Mouse (Mus musculus) frontal cortex, postnatal 14 days (tissue): ENCODE measurements at regions not wholly inside any gene's neighbourhood (a gene's known extent, or its start where the extent isn't known, plus 50 kb on each side); places are given as distances from the start of the nearest gene placed in this dataset.

Experiments used
- DNase-seq, 2 experiments: peaks; one replicate each; pipeline ENCODE4 v3.0.0; 2022; ENCODE audit warnings: low spot score in 2 of 2

- DNase-seq: no peak
These were observed 747.8 kb downstream of the Slitrk6 start for GRCm38 (mm10) chr14:110007159-110007558.

GRCm38 (mm10) chr14:109985026-109985425 is 769.9 kb downstream of the Slitrk6 start:
- no peak for DNase-seq

DNA sequence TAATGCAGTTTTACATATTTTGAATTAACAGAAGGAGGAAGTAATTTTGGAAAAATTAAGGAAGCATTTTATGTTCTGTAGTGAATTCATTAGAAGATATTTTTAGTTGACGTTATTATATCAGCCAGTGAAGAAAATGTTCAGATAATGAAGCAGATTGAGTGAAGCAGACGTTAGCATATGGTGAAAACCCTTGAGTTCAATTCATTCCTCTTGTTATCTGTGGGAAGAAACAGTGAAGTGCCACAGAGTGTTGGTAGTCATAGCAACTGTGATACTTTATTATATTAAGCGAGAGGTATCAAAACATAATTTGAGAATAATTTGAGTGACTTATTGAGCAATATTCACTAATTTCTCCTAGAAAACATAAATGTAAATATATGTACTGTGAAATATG is 796.9 kb downstream of the Slitrk6 start:
- DNase-seq: no peak

DNA sequence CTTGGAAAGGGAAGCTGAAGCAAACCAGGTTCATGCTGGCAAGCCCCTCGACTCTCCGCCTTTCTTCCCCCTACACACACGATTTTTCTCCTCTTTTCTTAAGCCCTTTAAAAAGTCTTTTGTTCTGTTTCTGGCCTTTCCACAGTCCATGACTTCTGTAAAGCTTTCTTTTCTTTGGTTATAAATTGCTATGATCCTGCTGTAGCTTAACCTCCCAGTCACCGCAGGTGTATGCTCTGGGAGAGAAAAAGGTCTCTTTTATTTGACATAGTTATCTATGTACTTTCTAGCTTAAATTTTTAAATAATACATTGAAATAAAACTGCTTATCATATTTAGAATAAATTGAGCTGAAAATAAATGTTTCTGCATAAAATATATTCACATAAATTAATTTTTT is 813.0 kb downstream of the Slitrk6 start:
- DNase-seq: no peak

DNA sequence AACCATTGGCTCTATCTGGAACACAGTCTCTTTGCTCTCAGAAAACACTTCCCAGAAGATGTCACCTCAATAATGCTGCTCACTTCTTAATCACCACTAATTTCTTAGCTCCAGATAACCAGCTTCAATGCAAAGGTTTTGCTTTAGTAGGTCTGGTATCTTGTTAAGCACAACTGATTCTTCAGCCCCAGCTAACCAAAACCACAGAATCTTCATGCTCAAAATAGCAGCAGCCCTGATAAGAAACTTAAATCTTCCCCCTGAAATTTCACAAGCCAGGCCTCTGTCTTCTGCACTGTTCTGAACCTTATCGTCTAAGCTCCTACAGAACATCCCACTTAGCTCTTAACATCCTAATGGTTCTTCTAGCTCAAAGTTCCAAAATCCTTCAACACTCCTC is 813.8 kb downstream of the Slitrk6 start:
- no peak for DNase-seq

- no peak for DNase-seq
These were observed 817.5 kb downstream of the Slitrk6 start for GRCm38 (mm10) chr14:109937432-109937831.

- DNase-seq: no peak
These were observed 826.0 kb downstream of the Slitrk6 start for GRCm38 (mm10) chr14:109928977-109929376.

DNA sequence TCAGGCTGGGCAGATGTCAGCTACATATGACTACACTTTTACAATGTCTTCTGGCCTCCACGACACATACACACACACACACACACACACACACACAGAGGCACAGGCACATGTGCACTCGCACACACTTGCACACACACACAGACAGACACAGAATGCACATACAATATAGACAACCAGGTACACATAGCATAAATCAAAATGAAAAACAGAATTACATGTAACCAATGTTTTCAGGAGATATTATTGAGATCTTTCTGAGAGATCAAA is 863.1 kb downstream of the Slitrk6 start:
- DNase-seq: no peak

DNA sequence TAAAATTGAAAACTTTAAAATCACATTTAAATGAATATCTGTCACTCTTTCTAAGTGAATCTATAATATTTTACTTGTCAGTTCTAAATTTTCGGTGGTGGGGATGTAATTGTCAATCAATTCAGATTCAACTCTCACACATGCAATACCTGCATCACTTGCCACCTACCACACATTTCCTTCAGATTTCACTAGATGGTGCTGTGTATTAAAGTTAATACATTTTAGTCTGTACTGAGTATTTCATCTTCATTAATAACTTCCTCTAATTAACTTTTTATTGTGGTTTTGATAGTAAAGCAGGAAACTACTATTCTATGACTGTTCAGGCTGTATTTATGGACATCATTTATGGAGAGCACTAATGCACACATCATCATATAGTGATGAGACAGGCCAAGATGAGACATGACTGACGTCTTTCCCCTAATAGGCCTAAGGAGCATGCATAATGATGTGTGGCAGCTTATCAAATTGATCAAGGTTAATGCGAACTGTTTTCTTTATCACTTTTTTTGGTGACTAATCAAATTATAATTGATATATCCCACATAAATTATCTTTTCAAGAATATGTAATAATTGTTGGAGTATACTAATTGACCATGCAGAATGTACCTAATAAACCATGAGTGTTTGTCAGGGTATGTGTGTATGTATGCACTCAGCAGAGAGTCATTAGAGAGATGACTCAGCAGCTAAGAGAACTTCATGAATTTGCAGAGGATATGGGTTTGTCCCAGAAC is 863.6 kb downstream of the Slitrk6 start:
- DNase-seq: no peak

DNA sequence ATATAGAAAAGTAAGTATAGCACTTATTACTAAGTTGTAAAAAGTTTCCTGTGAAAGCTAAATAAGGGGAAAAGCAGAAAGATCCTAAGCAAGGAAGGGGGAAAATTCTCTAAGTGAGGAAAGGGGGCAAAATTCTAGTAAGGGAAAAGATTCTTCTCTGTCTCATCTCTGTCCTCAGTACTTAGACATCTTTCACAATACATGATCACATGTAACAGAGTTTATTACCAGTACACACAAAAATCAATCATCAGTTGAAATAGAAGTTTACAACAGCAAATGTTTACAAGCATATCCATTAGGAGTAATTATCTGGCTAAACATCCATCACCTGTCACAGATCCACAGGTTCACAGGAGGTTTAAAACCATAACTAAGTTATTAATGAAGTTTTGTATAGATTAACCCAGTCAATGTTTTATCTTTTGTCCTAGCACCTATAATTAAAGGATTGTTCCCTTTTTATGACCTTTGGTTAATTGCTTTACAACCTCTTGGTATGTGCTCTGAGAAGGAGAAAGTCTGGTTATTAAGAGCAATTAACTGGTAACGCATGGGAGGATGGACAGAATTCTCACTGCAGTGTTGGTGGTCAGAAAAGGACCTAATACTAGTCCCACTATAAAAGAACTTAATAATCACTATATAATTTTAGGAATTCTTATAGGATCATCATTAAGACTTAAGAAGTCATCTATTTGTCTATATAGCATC is 877.8 kb downstream of the Slitrk6 start:
- DNase-seq: no peak

DNA sequence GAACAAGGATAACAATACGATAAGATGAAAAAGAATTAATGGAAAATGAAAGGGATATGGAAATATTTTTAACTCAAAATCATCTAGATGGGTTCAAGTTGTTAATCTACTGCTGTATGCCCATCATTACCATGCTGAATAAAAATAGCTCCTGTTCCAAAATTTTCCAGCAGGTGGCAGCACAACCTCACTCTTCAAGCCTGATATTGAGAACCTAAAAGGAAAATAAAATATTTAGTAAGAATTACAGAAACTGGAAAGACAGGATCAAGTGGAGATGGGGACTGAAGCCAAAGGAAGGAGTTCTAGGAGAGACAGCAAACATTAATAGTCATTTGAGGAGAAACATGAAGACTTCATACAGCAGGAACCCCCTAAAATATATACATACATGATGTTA is 880.7 kb downstream of the Slitrk6 start:
- DNase-seq: peak in 1 of 2 experiments; percentile 40

DNA sequence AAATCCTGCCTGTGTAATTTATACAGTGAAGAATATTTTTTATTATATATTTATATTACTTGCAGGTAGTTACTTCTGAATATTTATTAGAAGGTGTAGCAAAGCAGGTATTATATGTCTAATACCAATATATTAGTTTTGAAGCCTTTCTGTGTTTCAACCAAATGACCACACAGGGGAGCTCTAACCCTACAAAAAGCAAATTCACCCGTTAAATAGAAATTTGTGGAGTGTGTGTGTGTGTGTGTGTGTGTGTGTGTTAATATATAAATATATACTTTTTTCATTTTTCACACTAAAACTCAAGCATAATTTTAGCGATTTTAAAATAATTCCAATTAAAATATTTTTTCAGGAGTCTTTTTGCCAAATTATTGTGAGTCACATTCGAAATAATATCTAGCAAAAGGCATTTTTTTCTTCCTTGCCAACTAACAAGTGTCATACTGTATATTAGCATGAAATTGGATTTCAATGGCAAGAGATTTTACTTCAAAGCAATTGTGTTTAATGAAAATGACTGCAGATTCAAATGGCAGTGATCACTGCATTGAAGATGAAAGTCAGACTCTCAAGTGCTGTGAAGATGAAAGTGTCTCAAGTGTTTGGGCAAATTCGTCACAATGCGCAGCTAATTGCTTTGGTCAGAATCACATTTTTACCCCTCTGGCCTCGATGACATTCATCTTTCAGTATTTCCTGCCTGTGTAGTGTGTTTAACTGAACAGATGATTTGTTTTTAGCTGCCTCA is 914.4 kb downstream of the Slitrk6 start:
- no peak for DNase-seq

DNA sequence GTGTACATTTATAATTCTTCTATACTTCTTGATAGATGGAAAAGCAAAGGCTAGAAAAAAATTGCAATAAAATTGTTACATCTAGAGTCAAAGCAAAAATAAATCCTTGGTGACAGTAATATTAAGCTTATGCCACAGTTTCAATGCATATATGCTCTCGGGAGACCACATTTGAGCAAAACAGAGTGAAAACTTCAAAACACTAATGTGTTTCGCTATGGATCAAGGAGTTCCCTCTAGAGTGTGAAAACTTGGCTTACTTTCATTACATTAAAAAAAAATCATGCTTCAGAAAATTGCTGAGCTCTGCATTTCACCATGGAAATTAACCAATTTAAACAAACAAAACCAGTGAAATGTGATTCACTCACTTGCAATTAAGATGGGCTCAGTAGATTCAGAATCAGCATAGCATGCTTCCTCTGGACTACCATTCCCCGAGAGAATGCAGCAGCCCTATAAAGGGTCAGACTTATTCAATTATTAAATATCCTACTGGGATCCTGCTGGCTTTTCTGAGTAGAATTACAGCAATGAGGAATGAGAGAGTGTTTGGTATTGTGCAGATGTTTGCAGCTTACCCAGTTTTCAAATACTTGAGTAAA is 888.7 kb upstream of the Slitrk1 start:
- DNase-seq: no peak

DNA sequence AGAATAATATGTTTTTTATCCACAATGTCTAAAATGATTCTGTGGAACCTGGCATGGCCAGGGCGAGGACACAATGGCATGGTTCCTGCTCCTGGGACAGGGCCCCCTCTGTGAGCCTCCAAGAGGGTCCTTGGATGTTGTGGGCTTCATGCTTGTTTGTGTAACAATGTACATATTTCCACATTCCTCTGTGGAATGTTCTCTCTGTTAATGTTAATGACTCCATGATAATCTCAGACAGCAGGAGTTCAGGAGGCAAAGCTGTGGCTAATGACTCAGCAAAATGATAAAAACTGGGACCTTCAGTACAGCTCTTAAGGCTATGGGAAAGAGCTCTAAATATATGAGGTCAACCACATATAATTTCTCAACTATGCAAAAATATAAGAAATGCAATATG is 858.3 kb upstream of the Slitrk1 start:
- DNase-seq: no peak

DNA sequence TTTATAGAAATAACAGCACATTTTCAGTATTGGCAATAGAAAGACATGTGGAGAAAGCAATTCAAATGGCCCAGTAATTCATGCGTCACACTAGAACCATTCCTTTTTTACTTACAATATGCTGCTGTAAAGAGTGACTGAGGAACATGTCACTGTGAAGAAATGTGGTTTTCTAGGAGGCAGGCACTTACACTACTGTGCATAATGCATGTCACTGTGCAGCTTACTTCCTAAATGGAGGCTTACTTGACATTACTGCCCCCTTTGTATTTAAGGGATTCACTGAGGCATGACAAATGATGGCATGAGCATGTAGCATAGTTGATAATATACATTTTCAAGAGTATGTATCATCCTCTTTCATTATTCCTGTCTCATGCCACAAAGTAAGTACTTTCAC is 846.9 kb upstream of the Slitrk1 start:
- DNase-seq: no peak
